Comparison of ENCODE assay signal across 16 mouse cellular contexts in the genomic region with DNA sequence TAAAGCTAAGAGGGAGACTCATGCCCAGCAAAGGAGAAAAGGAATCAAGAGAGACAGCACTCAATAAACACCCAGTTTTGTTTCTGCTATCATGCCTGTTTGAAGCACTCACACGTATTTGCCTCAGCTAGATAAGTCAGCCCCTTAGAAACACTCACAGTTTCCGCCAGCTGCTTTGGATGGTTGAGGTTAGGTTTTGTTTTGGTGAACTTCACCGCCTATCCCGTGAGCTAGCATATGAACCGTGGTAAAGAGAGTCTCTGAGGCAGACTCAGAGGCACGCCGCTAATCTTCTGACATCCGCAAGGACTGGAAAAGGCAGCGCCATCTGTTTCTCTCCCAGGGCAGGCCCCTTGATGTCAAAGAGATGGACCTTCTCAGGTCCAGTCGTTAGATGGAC.
A peak's percentile ranks its signal among the peaks of the same experiment; 100 is the strongest.
DNase-seq lines count a peak whose midpoint lies in the region; TF ChIP-seq lines count a peak whose summit lies in the region.
"Had no signal": no experiment of that assay in that cellular context is flagged by ENCODE, and none has a peak within 500 bp of the region (broad histone marks: within the 10 kb centered on the region; RNA-seq: fewer than 3 reads in every experiment).

No protein-coding gene starts in this region.

- TF ChIP-seq EP300 in CH12.LX (IDR thresholded peaks at IDR 0.05; ENCODE audit: low read length) (peak; percentile 60), MEL (IDR thresholded peaks at IDR 0.05; ENCODE audit: low read depth in 1 of 2, low read length in 2 of 2) (no peak)

- in situ Hi-C loops in CH12.LX (cut with MboI; ENCODE audit: low pct_ligation_motif_present, low pct_unique_long_range_greater_than_20kb, low sequenced_read_pairs): no loop called here

- H3K79me2 ChIP-seq in CH12.LX (replicated peaks; ENCODE audit: control insufficient read depth, extremely low read depth, insufficient read depth, poor library complexity, severe bottlenecking): no peaks in the 10 kb centered on the region
- H3K79me2 ChIP-seq in MEL (ENCODE audit: control insufficient read depth, insufficient read depth, low read length, poor library complexity): no peaks in the 10 kb centered on the region

- TF ChIP-seq POLR2A in CH12.LX (IDR thresholded peaks at IDR 0.05; ENCODE audit: low read depth, low read length): no peak
- no peak for TF ChIP-seq POLR2A in MEL (IDR thresholded peaks at IDR 0.05; ENCODE audit: control insufficient read depth in 1 of 2, insufficient read depth in 1 of 2, low read depth in 1 of 2, low read length in 2 of 2, poor library complexity in 1 of 2)
- TF ChIP-seq POLR2A in embryonic fibroblast, embryonic 13.5 days (IDR thresholded peaks at IDR 0.05; ENCODE audit: low read depth, low read length): no peak
- no peak for TF ChIP-seq POLR2A in small intestine, adult 2 months (IDR thresholded peaks at IDR 0.05; ENCODE audit: low read depth, low read length)

- no peak overlapping the region for H3K9ac ChIP-seq in CH12.LX (ENCODE audit: insufficient read depth, low read depth)
- H3K9ac ChIP-seq in MEL (ENCODE audit: control insufficient read depth, low read depth, low read length, poor library complexity, severe bottlenecking): no peak overlapping the region
- H3K9ac ChIP-seq: embryonic facial prominence, embryonic 15.5 days; forebrain, embryonic 15.5 days; heart, embryonic 12.5 days; hindbrain, embryonic 14.5 days had no signal

- 84% methylated on average over 10 of the region's 10 CpGs for WGBS in small intestine, adult 2 months

- H3K27me3 ChIP-seq in CH12.LX (replicated peaks) (no peaks in the 10 kb centered on the region), MEL (ENCODE audit: control insufficient read depth in 1 of 2, insufficient read depth in 2 of 2, low read length in 2 of 2) (no peaks in the 10 kb centered on the region)
- H3K27me3 ChIP-seq in small intestine, adult 2 months (ENCODE audit: control insufficient read depth, insufficient read depth, low read length): no peaks in the 10 kb centered on the region
- H3K27me3 ChIP-seq: embryonic facial prominence, embryonic 15.5 days; forebrain, embryonic 15.5 days; heart, embryonic 12.5 days had no signal

- TF ChIP-seq CTCF in CH12.LX (conservative IDR thresholded peaks at IDR 0.05 in 1 of 2, IDR thresholded peaks at IDR 0.05 in 1 of 2; ENCODE audit: low read depth in 2 of 2, low read length in 2 of 2) (no peak), MEL (IDR thresholded peaks at IDR 0.05 in 2 of 3, conservative IDR thresholded peaks at IDR 0.05 in 1 of 3; ENCODE audit: control insufficient read depth in 1 of 3, insufficient read depth in 1 of 3, low read depth in 2 of 3, low read length in 3 of 3, poor library complexity in 1 of 3, severe bottlenecking in 1 of 3) (no peak)
- no peak for TF ChIP-seq CTCF in embryonic fibroblast, embryonic 13.5 days (IDR thresholded peaks at IDR 0.05; ENCODE audit: borderline replicate concordance, insufficient read depth, low read length)
- TF ChIP-seq CTCF in small intestine, adult 2 months (IDR thresholded peaks at IDR 0.05; ENCODE audit: extremely low read depth, insufficient read length, insufficient replicate concordance, low read depth, low read length): no peak

- H3K4me2 ChIP-seq in CH12.LX (ENCODE audit: insufficient read depth, low read depth, poor library complexity, severe bottlenecking): 0 out of 2 replicates have a peak overlapping the region, but pooled peaks have one; percentile 35
- H3K4me2 ChIP-seq: embryonic facial prominence, embryonic 15.5 days; forebrain, embryonic 15.5 days; heart, embryonic 12.5 days; hindbrain, embryonic 14.5 days had no signal

- H3K27ac ChIP-seq in CH12.LX (ENCODE audit: insufficient read depth, low read depth): no peak overlapping the region
- no peak overlapping the region for H3K27ac ChIP-seq in MEL (ENCODE audit: control insufficient read depth, low read depth, low read length)
- peak overlapping the region; percentile 79 for H3K27ac ChIP-seq in embryonic fibroblast, embryonic 13.5 days (ENCODE audit: insufficient read depth, low read length)
- peak overlapping the region; percentile 36; the same call in 1 of the 2 replicates for H3K27ac ChIP-seq in small intestine, adult 2 months (ENCODE audit: insufficient read depth, low read depth, low read length)
- H3K27ac ChIP-seq: embryonic facial prominence, embryonic 15.5 days; forebrain, embryonic 15.5 days; hindbrain, embryonic 10.5 days; hindbrain, embryonic 14.5 days had no signal

- intact Hi-C loops in left cerebral cortex, postnatal 36 days (cut with DNase I): no loop called here
- intact Hi-C loops in gastrocnemius, postnatal 36 days (cut with DNase I): no loop called here

- H3K4me3 ChIP-seq in CH12.LX (replicated peaks in 1 of 3; ENCODE audit: low read depth in 2 of 3, low read length in 2 of 3, poor library complexity in 1 of 3) (no peak overlapping the region), MEL (ENCODE audit: control insufficient read depth in 1 of 2, insufficient read depth in 1 of 2, low read depth in 2 of 2, low read length in 2 of 2) (no peak overlapping the region)
- no peak overlapping the region for H3K4me3 ChIP-seq in embryonic fibroblast, embryonic 13.5 days (ENCODE audit: insufficient read depth, low read length)
- H3K4me3 ChIP-seq in small intestine, adult 2 months (ENCODE audit: low read depth, low read length): no peak overlapping the region
- H3K4me3 ChIP-seq: embryonic facial prominence, embryonic 15.5 days; forebrain, embryonic 15.5 days; heart, embryonic 12.5 days; hindbrain, embryonic 10.5 days had no signal

- dilution Hi-C loops in CH12.LX (cut with MboI; ENCODE audit: extremely low pct_ligation_motif_present, extremely low pct_unique_long_range_greater_than_20kb, low sequenced_read_pairs): no loop called here

- H3K36me3 ChIP-seq in CH12.LX (replicated peaks in 1 of 2; ENCODE audit: control insufficient read depth in 1 of 2, insufficient read depth in 1 of 2, low read length in 1 of 2) (no peaks in the 10 kb centered on the region), MEL (ENCODE audit: control insufficient read depth in 1 of 2, insufficient read depth in 2 of 2, low read length in 2 of 2) (no peaks in the 10 kb centered on the region)
- H3K36me3 ChIP-seq in small intestine, adult 2 months (ENCODE audit: control insufficient read depth, insufficient read depth, low read length): no peaks in the 10 kb centered on the region
- H3K36me3 ChIP-seq: embryonic facial prominence, embryonic 15.5 days; forebrain, embryonic 15.5 days; G1E; heart, embryonic 12.5 days; hindbrain, embryonic 10.5 days had no signal

- DNase-seq in CH12.LX (ENCODE audit: extremely low read depth) (peak; percentile 75), MEL (ENCODE audit: low read depth, low spot score) (peak; percentile 14)
- no peak for DNase-seq in left cerebral cortex, postnatal 36 days (ENCODE audit: low spot score in 2 of 2)
- DNase-seq in c-Kit-positive CD71-positive TER-119-positive erythroid progenitor cells, embryonic 14.5 days (ENCODE audit: low spot score): no peak
- DNase-seq in gastrocnemius, postnatal 36 days: no peak
- DNase-seq: adrenal gland, postnatal 14 days; cerebellum, adult 8-10 months; cerebellum, postnatal 14 days had no signal

- TF ChIP-seq RAD21 in CH12.LX (IDR thresholded peaks at IDR 0.05; ENCODE audit: low read depth, low read length) (no peak), MEL (IDR thresholded peaks at IDR 0.05; ENCODE audit: low read depth, low read length) (no peak)

- peaks cover 13 to 86% of the 10 kb centered on the region in 2 experiments for H3K4me1 ChIP-seq in CH12.LX (ENCODE audit: control insufficient read depth in 1 of 2, insufficient read depth in 2 of 2)
- H3K4me1 ChIP-seq in MEL (ENCODE audit: control insufficient read depth in 1 of 2, insufficient read depth in 2 of 2, low read length in 2 of 2): peaks cover 0 to 10% of the 10 kb centered on the region in 2 experiments; a peak in 2 of 4 replicates
- peaks cover 9% of the 10 kb centered on the region; the same call in 1 of the 2 replicates for H3K4me1 ChIP-seq in embryonic fibroblast, embryonic 13.5 days (ENCODE audit: control insufficient read depth, insufficient read depth, low read length)
- no peaks in the 10 kb centered on the region for H3K4me1 ChIP-seq in small intestine, adult 2 months (ENCODE audit: control insufficient read depth, insufficient read depth, insufficient read length, low read length)
- H3K4me1 ChIP-seq: heart, embryonic 12.5 days had no signal

- H3K9me3 ChIP-seq in CH12.LX (replicated peaks; ENCODE audit: low read length) (no peaks in the 10 kb centered on the region), MEL (replicated peaks; ENCODE audit: insufficient read depth, low read length) (no peaks in the 10 kb centered on the region)
- H3K9me3 ChIP-seq: embryonic facial prominence, embryonic 15.5 days; forebrain, embryonic 15.5 days; G1E; heart, embryonic 12.5 days; hindbrain, embryonic 10.5 days had no signal

TF ChIP-seq in CH12.LX, 34 proteins besides CTCF, POLR2A, EP300 and RAD21:
- TF ChIP-seq JUND (conservative IDR thresholded peaks at IDR 0.05; ENCODE audit: low read depth, low read length) (peak; percentile 71), JUN (IDR thresholded peaks at IDR 0.05; ENCODE audit: insufficient read depth, low read depth, low read length) (peak; percentile 45), ETS1 (conservative IDR thresholded peaks at IDR 0.05; ENCODE audit: low read depth, low read length) (peak; percentile 93), KAT2A (IDR thresholded peaks at IDR 0.05; ENCODE audit: insufficient replicate concordance, low read length) (no peak), BHLHE40 (IDR thresholded peaks at IDR 0.05; ENCODE audit: low read depth, low read length) (peak; percentile 93), CHD1 (IDR thresholded peaks at IDR 0.05; ENCODE audit: low read depth, low read length) (no peak), TCF12 (IDR thresholded peaks at IDR 0.05; ENCODE audit: low read depth, low read length) (peak; percentile 54; the same call in 1 of the 2 replicates)

TF ChIP-seq in MEL, 35 proteins besides CTCF, POLR2A, EP300 and RAD21:
- TF ChIP-seq SMC3 (IDR thresholded peaks at IDR 0.05; ENCODE audit: low read depth, low read length) (no peak), POLR2AphosphoS5 (IDR thresholded peaks at IDR 0.05; ENCODE audit: borderline replicate concordance, low read depth, low read length) (no peak), MXI1 (IDR thresholded peaks at IDR 0.05; ENCODE audit: low read depth, low read length) (no peak), JUND (IDR thresholded peaks at IDR 0.05; ENCODE audit: low read depth, low read length) (no peak), BHLHE40 (IDR thresholded peaks at IDR 0.05; ENCODE audit: borderline replicate concordance, low read depth, low read length) (no peak), UBTF (IDR thresholded peaks at IDR 0.05; ENCODE audit: borderline replicate concordance, insufficient read depth, low read depth, low read length) (no peak), CHD2 (IDR thresholded peaks at IDR 0.05; ENCODE audit: low read length) (no peak), NRF1 (IDR thresholded peaks at IDR 0.05; ENCODE audit: insufficient read depth, low read depth, low read length, poor library complexity, severe bottlenecking) (no peak), ETS1 (IDR thresholded peaks at IDR 0.05; ENCODE audit: low read depth, low read length) (no peak), GABPA (IDR thresholded peaks at IDR 0.05; ENCODE audit: low read depth, low read length) (no peak), TAL1 (IDR thresholded peaks at IDR 0.05; ENCODE audit: low read length) (no peak)

Comparison
In these comparisons a context has a peak if more than half of its experiments do, and no peak if none do; other contexts are left out.
1. DNase-seq: peak in CH12.LX (single experiment) and MEL (single experiment); none in left cerebral cortex, postnatal 36 days (0 of 2), c-Kit-positive CD71-positive TER-119-positive erythroid progenitor cells, embryonic 14.5 days (single experiment) and gastrocnemius, postnatal 36 days (0 of 2).
2. H3K27ac ChIP-seq: peak in embryonic fibroblast, embryonic 13.5 days (single experiment) and small intestine, adult 2 months (single experiment); none in CH12.LX (single experiment) and MEL (single experiment).